Mouse (Mus musculus): ENCODE results near the gene Tbx1.

Gene Tbx1

GRCm38 (mm10) chr16:18608226-18608625 is 17.8 kb upstream of the Tbx1 start:
- peak overlapping the region; percentile 21; the same call in 1 of the 2 replicates for H3K4me3 ChIP-seq (replicated peaks; ENCODE audit: low read length)
- peaks cover 21% of the 10 kb centered on the region for H3K4me1 ChIP-seq (replicated peaks; ENCODE audit: low read depth, low read length)
- peaks cover 87% of the 10 kb centered on the region for H3K27me3 ChIP-seq (ENCODE audit: insufficient read depth, low read length)
- no peaks in the 10 kb centered on the region for H3K36me3 ChIP-seq (ENCODE audit: insufficient read depth, low read length)
- no peaks in the 10 kb centered on the region for H3K9me3 ChIP-seq (ENCODE audit: low read length)
- no peak for TF ChIP-seq NANOG (IDR thresholded peaks at IDR 0.05; ENCODE audit: borderline replicate concordance, low read length)
- no peak for TF ChIP-seq CTCF (conservative IDR thresholded peaks at IDR 0.05; ENCODE audit: low read length)
- no peak for TF ChIP-seq POU5F1 (IDR thresholded peaks at IDR 0.05; ENCODE audit: borderline replicate concordance, low read length)

DNA sequence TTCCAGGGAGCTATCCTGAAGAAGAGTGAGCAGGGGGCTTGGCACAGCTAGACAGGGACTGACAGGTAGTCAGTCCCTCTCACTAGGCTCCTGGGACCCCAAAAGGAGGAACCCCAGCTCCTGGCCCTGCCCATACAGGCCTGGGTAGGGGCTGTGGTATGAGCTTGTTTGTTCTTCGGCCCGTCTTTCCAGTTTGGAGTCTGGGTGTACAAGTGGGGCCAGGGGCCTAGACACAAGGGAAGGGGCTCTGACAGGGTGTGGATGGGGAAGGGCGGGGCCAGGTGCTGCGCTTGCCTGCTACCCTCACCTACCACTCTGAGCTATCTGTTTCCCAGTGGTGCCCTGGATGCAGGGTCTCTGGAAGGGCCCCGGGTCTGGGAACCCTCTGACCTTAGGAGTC is 15.2 kb upstream of the Tbx1 start:
- no peak overlapping the region for H3K4me3 ChIP-seq (replicated peaks; ENCODE audit: low read length)
- no peaks in the 10 kb centered on the region for H3K36me3 ChIP-seq (ENCODE audit: insufficient read depth, low read length)

DNA sequence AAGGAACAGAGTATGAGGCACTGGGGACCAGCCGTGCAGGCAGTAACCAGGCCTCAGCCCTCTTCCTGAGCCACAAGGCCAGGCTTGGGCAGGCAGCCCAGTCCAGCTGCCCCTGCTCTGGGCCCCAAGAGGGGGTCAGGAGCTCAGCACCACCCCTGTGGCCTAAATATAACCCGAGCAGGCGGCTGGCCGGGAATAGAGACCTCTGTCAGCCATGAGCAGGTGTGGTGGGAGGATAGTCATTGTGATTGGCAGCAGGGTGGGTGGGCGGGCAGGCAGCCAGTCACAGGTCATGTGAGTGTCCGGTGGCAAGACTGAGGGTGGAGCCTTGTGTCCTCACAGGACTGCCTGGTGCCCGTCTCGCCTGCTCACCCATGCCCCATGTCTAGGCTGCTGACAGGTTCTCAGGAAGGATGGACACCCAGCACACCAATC is 13.8 kb upstream of the Tbx1 start:
- H3K4me1 ChIP-seq (replicated peaks; ENCODE audit: low read depth, low read length) = peaks cover 17% of the 10 kb centered on the region

More for the DNA sequence above, 15.2 kb upstream of the Tbx1 start:
- peaks cover 82% of the 10 kb centered on the region for H3K27me3 ChIP-seq (ENCODE audit: insufficient read depth, low read length)
- H3K9me3 ChIP-seq (ENCODE audit: low read length) = no peaks in the 10 kb centered on the region
- TF ChIP-seq POU5F1 (IDR thresholded peaks at IDR 0.05; ENCODE audit: borderline replicate concordance, low read length) (no peak), NANOG (IDR thresholded peaks at IDR 0.05; ENCODE audit: borderline replicate concordance, low read length) (no peak), CTCF (conservative IDR thresholded peaks at IDR 0.05; ENCODE audit: low read length) (no peak)
- peaks cover 17% of the 10 kb centered on the region for H3K4me1 ChIP-seq (replicated peaks; ENCODE audit: low read depth, low read length)

GRCm38 (mm10) chr16:18601447-18601846 is 11.0 kb upstream of the Tbx1 start:
- TF ChIP-seq NANOG (IDR thresholded peaks at IDR 0.05; ENCODE audit: borderline replicate concordance, low read length) = no peak
- TF ChIP-seq POU5F1 (IDR thresholded peaks at IDR 0.05; ENCODE audit: borderline replicate concordance, low read length) = no peak
- TF ChIP-seq CTCF (conservative IDR thresholded peaks at IDR 0.05; ENCODE audit: low read length) = no peak
- peaks cover 68% of the 10 kb centered on the region for H3K27me3 ChIP-seq (ENCODE audit: insufficient read depth, low read length)

More for the DNA sequence above, 13.8 kb upstream of the Tbx1 start:
- H3K36me3 ChIP-seq (ENCODE audit: insufficient read depth, low read length) = no peaks in the 10 kb centered on the region
- TF ChIP-seq POU5F1 (IDR thresholded peaks at IDR 0.05; ENCODE audit: borderline replicate concordance, low read length) = no peak
- no peak for TF ChIP-seq CTCF (conservative IDR thresholded peaks at IDR 0.05; ENCODE audit: low read length)
- no peak for TF ChIP-seq NANOG (IDR thresholded peaks at IDR 0.05; ENCODE audit: borderline replicate concordance, low read length)
- H3K27me3 ChIP-seq (ENCODE audit: insufficient read depth, low read length) = peaks cover 78% of the 10 kb centered on the region
- H3K4me3 ChIP-seq (replicated peaks; ENCODE audit: low read length) = no peak overlapping the region
- no peaks in the 10 kb centered on the region for H3K9me3 ChIP-seq (ENCODE audit: low read length)

DNA sequence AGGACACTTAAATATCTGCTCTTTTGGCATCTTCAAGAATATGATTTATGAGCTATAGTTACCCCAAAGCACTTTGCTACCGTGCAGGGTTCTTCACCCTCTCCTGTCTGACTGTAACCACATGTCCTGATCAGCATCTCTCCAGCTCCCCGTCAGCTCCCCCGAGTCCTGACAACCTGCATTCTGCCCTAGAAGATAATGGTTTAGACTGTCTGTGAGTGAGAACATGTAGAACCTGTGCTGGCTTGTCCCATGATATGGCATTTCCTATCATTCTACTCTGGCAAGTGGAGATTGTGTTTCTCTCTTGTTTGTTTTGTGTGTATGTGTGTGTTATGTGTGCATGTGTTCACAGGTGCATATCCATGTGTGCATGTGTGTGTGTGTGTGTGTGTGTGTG is 7.5 kb upstream of the Tbx1 start:
- peaks cover 68% of the 10 kb centered on the region for H3K27me3 ChIP-seq (ENCODE audit: insufficient read depth, low read length)
- H3K4me3 ChIP-seq (replicated peaks; ENCODE audit: low read length) = no peak overlapping the region
- TF ChIP-seq POU5F1 (IDR thresholded peaks at IDR 0.05; ENCODE audit: borderline replicate concordance, low read length) = no peak
- TF ChIP-seq CTCF (conservative IDR thresholded peaks at IDR 0.05; ENCODE audit: low read length) = no peak
- TF ChIP-seq NANOG (IDR thresholded peaks at IDR 0.05; ENCODE audit: borderline replicate concordance, low read length) = no peak
- H3K4me1 ChIP-seq (replicated peaks; ENCODE audit: low read depth, low read length) = peaks cover 6% of the 10 kb centered on the region; the same call in 1 of the 2 replicates
- H3K36me3 ChIP-seq (ENCODE audit: insufficient read depth, low read length) = no peaks in the 10 kb centered on the region
- H3K9me3 ChIP-seq (ENCODE audit: low read length) = no peaks in the 10 kb centered on the region

More at GRCm38 (mm10) chr16:18601447-18601846, 11.0 kb upstream of the Tbx1 start:
- H3K4me1 ChIP-seq (replicated peaks; ENCODE audit: low read depth, low read length) = peaks cover 6% of the 10 kb centered on the region; the same call in 1 of the 2 replicates
- H3K9me3 ChIP-seq (ENCODE audit: low read length) = no peaks in the 10 kb centered on the region
- H3K4me3 ChIP-seq (replicated peaks; ENCODE audit: low read length) = 0 out of 2 replicates have a peak overlapping the region, but pooled peaks have one; percentile 4
- H3K36me3 ChIP-seq (ENCODE audit: insufficient read depth, low read length) = no peaks in the 10 kb centered on the region

- Histone ChIP-seq H3K36me3 (ENCODE audit: insufficient read depth, low read length) (no peaks in the 10 kb centered on the region), H3K27me3 (ENCODE audit: insufficient read depth, low read length) (peaks cover 78% of the 10 kb centered on the region)
These were observed 5.8 kb upstream of the Tbx1 start for GRCm38 (mm10) chr16:18596255-18596654.

GRCm38 (mm10) chr16:18593930-18594329 is 3.5 kb upstream of the Tbx1 start:
- peaks cover 29% of the 10 kb centered on the region for H3K4me1 ChIP-seq (replicated peaks; ENCODE audit: low read depth, low read length)
- H3K9me3 ChIP-seq (ENCODE audit: low read length) = no peaks in the 10 kb centered on the region
- H3K36me3 ChIP-seq (ENCODE audit: insufficient read depth, low read length) = no peaks in the 10 kb centered on the region
- H3K4me3 ChIP-seq (replicated peaks; ENCODE audit: low read length) = no peak overlapping the region
- TF ChIP-seq NANOG (IDR thresholded peaks at IDR 0.05; ENCODE audit: borderline replicate concordance, low read length) = no peak
- no peak for TF ChIP-seq POU5F1 (IDR thresholded peaks at IDR 0.05; ENCODE audit: borderline replicate concordance, low read length)
- TF ChIP-seq CTCF (conservative IDR thresholded peaks at IDR 0.05; ENCODE audit: low read length) = no peak
- peaks cover 85% of the 10 kb centered on the region for H3K27me3 ChIP-seq (ENCODE audit: insufficient read depth, low read length)

More at GRCm38 (mm10) chr16:18596255-18596654, 5.8 kb upstream of the Tbx1 start:
- no peak for TF ChIP-seq POU5F1 (IDR thresholded peaks at IDR 0.05; ENCODE audit: borderline replicate concordance, low read length)
- TF ChIP-seq CTCF (conservative IDR thresholded peaks at IDR 0.05; ENCODE audit: low read length) = no peak
- TF ChIP-seq NANOG (IDR thresholded peaks at IDR 0.05; ENCODE audit: borderline replicate concordance, low read length) = no peak
- Histone ChIP-seq H3K9me3 (ENCODE audit: low read length) (no peaks in the 10 kb centered on the region), H3K4me3 (replicated peaks; ENCODE audit: low read length) (no peak overlapping the region), H3K4me1 (replicated peaks; ENCODE audit: low read depth, low read length) (peaks cover 8% of the 10 kb centered on the region)

DNA sequence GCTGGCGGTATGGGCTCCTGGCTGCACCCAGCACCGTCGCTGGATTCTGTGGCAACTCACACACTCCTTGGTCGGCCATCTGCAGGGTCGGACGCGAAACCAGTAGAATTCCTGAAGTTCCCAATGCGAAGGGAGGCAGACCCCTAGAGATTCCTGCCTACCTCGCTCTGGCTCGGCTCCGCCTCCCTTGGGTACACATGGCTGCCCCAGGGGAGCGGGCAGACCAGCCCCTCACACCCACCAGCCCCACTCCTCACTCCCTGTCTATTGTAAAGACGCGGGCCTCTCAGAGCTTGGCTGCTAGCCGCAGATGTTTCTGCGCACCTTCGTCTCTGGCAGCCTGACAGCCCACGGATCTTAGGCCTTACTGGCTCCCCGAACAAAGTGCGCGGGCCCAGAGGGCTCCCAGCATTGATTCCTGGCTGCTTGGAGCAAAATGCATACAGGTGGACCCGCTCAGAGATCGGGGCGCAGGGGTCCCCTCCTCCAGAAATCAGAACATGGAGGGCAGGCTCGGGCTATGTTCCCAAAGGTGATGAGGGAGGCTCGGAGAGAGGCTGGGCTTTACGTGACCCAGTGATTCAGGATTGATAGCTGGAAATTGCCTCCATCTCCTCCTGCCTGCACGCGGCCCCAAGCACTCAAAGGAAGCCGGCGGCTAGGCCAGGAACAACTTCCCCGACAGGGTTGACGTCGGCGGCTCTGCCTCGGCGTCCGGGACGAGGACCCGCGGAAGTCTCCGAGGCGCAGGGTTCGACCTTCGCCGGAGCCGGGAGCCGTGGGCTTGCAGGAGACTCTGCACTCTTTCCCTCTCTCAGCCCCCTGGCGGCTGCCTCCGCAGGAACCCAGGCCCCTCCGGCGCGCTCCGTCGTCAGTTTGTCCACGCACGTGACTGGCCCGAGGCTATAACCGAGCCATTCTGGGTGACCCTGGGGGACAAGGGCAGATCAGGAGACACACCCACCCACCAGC is 862 bp upstream of the Tbx1 start:
- Histone ChIP-seq H3K27me3 (ENCODE audit: insufficient read depth, low read length) (peaks cover 94% of the 10 kb centered on the region), H3K9me3 (ENCODE audit: low read length) (no peaks in the 10 kb centered on the region), H3K4me1 (replicated peaks; ENCODE audit: low read depth, low read length) (peaks cover 44% of the 10 kb centered on the region), H3K36me3 (ENCODE audit: insufficient read depth, low read length) (no peaks in the 10 kb centered on the region), H3K4me3 (replicated peaks; ENCODE audit: low read length) (peak overlapping the region; percentile 66)
- TF ChIP-seq CTCF (conservative IDR thresholded peaks at IDR 0.05; ENCODE audit: low read length) (no peak), POU5F1 (IDR thresholded peaks at IDR 0.05; ENCODE audit: borderline replicate concordance, low read length) (no peak), NANOG (IDR thresholded peaks at IDR 0.05; ENCODE audit: borderline replicate concordance, low read length) (no peak)

All from E14TG2a.4 (cell line).